Mouse (Mus musculus) layer of hippocampus, adult 9-11 months (tissue): ENCODE data around the gene Cerkl.

Experiments
- DNase-seq: peaks from one replicate; pipeline ENCODE4 v3.0.0; 2022

Cerkl gene

DNA sequence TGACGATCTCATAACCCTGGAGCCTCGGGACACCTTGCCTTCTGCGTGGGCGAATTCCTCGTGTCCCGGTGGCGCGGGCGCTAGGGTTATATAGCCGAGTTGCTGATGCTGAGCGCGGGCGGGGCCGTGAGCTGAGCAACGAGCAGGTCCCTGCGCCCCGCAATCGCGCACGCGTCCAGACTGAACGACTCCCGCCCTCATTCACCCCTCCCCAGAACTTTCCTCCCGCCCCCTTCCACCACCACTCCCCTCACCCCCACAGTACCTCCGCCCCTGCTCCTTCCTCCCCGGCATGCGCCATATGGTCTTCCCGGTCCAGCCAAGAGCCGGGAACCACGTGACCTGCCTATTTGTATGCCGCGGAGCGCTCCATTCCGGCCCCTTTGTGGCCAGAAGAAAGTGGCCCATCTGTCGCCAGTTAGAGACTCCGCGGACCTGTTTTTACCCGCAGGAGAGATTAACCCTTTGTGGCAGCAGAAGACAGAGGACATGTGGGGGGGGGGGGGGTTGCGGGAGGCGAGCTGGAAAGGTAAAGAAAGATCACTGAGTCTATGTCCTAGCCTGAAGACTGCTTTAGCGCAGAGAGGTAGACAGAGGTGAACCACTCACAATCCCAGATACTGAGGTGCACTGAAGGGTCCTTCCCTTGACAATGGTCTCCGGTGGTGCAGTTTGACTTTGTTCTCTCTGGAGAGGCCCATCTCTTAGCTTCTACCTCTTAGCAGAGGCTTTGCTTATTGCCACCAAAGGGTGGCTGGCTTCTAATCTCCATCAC is at the start of gene Cerkl, which contains the start of gene Neurod1:
Gene Cerkl (minus strand): TSS at position 211 of the 775 bp plus-strand sequence.
Gene Neurod1 (minus strand): TSS at position 177 of the 775 bp plus-strand sequence.
- peak; percentile 66 for DNase-seq

DNA sequence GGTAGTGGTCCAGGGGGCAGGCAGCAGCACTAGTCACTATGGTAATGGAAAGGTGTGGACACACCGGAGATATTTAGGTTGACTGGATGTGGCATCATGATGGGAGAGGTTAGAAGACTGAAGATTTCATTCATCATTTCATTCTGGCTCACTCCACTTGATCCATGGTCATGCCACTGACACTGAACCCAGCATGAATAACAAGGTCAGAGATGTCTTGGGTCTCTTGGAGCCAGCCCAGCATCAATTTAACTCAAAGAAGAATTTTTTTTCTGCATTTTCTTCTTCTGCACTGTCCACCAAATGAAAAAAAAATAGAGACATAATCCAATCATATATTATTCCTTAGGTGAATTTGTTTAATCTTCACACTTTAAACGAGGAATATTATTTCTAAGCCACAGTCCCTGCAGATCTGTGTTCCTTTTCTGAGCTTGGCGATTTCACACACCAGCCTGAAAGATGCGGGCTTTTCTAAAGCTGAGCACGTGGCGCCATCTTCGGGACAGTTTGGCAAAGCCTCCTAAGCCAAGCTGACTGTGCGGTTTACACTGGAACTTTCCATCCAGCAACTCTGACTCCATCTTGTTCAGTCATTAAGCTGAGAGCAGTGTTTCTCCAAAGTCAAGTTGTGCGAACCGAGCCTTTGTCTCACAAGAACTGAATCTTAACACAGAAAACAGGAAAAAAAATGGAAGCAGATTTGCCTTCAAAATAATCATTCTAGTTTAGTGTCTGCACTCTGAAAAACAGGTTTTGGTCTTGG is 42.6 kb upstream of the Cerkl start:
- peak; percentile 49 for DNase-seq

DNA sequence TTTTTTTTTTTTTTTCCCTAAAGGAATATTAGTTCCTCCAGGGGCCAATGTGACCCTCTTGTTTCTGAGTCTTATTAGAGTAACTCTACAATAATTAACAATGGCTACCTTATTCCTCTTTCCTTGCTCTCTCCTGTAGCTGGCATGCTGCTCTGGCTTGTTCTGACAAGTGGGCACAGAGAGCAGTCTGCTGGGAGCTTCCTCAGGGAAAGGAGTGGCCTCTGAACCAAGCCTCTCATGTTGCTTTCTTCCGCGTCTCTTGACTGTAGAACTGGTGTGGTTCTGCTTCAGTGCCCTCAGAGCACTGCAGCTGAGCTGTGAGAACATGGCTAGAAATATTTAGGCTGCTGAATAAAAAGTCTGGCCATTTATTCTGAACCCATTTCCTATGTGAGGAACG is 28.5 kb upstream of the Cerkl start:
- DNase-seq: no peak

DNA sequence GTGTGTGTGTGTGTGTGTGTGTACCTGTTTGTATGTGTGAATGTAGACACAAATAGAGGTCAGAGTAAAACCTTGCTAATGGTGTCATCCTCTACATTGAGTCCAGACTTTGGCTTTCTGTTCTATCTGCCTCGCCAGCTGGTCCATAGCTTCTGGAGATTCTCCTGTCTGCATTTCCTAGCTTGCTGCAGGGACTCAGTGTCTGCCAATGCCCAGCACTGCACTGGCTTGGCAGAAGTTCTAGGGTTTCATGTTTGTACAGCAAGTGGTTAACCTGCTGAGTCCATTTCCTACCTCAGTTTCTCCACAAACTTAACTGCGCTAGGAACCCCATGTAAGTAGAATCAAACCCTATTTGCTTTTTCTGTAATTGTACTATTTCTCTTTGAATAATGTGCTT is 25.9 kb upstream of the Cerkl start:
- no peak for DNase-seq

DNA sequence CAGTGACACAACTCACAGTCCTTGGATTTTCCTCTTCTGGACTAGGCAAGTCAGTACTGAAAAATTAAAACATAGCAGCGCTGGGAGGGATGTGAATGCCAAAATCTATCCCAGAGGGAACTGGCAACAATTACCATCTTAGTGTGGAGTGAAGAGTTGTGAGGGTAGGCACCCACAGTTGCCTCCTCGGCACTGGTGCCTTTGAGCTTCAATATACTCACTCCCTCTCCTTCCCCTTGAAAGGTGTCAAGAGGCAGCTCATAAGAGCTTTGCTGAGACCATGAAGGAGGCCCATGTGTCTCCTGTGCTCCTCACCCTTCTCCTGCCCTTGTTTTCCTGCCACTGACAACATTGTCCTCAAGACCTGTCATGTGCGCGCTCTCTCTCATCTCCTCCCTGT is 5.8 kb upstream of the Cerkl start:
- DNase-seq: no peak

DNA sequence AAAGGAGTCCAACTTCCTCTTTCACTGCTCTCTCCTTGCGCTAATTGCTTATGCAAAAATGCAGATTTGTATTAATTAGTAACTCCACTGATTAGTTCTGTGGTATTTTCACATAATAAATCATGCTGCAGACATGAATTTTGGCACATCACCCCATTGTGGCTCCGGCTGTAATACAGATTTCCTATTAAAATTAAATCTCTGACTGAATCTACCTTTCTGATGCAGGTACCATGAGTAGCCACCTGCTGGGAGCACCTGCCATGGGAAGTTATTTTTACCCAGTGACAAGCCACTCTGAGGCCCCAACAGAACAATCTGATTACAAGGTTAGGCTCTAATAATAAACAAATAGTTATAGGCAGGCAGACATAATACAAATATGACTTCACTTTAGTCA is 5.3 kb upstream of the Cerkl start:
- no peak for DNase-seq

DNA sequence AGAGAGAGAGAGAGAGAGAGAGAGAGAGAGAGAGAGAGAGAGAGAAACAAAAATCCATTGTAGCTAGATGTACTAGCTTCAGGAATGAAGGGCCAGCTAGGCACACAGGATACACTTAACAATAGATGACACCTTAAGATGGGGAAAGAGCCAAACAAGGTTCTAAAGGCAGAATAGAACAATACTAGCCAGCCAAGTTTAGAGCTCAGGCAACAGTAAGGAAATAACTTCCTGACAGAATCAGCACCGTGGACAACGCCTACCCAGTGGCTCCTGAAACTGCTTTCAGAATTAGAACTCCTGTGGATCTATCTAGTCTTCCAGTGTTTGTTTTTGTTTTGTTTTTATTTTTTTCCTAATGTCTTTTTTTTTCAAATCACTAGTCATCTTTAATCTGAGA is 4.0 kb upstream of the Cerkl start:
- no peak for DNase-seq

DNA sequence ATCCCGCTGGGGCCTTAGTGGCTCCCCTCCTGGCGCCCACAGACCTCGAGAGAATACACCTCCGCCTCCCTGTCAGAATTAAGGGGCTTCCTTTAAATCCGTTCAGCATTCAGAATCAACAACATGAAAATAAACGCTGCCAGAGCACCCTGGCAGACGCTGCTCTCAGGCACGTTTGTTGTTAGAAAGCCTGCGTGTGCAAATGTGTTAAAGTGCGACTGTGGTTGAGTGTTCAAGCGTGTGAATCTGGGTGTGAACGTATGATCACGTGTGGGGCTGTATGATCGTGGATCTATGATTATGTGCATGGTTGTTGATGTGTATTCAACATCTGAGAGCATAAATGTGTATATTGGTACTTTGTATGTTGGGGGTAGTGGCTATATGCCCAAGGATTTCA is 3.5 kb upstream of the Cerkl start:
- no peak for DNase-seq

DNA sequence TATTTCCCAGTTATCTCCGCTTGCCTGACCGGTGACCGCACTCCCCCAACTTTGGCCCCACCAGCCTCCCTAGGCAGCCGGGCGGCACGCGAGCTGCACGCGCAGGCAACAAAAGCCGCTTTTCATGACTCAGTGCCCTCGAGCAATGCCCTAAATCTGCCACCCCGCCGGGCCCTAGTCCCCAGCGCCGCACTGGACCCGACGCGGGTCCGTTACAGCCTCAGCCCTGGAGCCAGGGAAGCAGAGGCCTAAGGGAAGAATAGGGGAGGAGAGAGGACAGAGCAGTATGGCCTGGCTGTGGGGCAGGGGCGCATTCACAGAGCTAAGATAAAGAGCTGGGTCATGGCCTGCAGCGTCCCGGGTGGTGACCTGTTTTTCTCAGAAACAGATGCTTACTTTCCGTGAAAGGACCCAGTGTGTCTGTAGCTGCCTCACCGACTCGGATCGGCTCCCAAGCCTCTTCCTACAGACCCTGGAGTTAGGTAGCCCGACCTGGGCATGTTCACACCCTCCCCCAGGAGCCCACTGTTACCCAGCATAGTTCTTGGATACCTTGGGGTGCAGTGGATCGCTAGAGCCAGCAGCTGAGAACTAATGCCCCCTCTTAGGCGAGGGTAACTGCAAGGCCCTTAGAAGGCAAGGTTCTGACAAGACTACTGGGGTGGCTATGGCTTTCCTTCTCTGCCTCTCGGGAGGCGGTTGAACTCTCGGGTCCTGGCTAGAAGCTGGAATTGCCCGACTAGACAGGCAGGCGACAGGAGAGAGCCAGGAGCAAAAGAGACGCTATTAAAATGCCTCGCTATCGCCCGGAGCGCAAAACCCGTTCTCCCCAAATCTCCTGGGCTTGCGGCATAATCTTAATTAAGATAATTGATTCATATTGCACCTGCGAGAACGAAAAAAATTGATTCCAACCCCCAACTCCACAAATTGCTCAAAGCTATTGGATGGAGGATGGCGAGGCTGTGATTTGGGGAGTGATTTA is 2.8 kb upstream of the Cerkl start:
- no peak for DNase-seq

DNA sequence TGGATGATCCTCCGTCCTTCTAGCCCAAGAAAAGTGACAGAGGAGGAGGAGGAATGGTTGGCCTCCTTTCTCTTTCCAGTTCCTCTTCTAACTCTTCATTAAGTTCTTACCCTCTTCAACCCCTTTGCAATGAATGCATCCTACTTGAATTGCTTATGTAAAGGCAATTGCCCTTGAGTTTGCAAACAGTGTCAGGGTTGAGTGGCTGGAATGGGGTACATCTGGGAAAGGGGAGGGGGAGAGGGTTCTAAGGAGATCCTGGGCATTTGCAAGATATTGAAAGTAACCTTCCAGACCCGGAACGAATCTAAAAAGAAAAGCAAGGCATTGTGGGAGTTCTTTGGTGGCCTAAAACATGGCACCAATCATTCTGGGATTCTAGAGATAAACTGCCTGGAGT is 1.3 kb upstream of the Cerkl start:
- no peak for DNase-seq

DNA sequence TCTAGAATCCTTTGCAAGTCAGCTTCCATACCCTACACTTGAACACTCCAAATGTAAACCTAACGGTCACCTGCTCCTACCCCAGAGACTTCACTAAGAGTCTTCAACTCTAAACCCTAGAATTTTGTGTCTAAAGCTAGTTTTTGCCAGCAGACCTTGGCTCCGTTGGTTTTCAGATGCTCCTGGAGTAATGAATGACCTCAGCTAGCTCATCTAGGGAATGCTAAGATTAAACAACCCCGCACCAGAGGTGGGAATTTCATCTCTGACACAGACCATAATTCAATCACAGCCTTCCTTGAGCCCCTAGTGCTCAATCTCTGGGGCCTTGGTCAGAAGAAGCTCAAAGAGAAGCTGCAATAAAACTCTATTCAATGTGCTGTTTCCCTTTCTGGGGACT is 849 bp upstream of the Cerkl start:
- no peak for DNase-seq

DNA sequence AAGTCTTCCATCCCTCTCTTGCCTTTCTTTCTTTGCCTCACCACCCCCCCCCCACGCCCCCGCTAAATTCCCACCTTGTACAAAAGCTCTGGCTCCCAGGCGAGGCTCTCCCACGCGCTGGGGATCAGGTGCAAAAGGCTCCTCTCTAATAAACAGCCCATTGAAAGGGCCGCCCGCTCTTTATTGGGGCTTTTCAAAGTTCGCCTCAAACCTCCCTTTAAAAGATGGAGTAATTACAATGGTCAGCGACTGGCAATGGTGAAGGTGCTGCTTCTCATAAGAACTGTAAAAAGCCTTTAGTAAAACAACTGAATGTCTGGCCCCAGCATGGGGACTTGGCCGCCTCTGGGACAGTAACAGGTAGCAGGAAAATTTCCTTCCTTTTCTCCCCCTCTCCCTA is 939 bp downstream of the Cerkl start:
- no peak for DNase-seq

DNA sequence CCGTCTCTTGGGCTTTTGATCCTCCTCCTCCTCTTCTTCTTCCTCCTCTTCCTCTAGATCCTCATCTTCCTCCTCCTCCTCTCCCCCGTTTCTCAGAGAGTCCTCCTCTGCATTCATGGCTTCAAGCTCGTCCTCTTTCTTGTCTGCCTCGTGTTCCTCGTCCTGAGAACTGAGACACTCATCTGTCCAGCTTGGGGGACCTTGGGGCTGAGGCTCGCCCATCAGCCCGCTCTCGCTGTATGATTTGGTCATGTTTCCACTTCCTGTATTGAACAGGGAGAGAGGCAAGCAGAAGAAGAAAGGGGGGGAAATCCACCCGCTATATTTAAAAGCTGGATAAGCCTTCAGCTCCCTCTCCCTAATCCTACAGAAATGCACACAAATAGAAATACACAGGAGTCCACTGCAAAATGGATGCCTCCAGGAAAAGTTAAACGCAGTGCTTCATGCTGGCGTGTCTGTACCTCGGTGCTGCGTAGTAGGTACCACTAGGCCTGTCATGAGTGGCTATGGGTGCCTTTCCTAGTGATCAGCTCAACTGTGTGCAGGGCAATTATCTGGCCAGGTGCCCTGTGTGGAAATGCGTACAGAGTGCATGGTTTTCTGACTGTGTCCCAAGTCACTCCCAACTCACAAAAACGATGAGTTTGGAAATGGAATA is 1.7 kb downstream of the Cerkl start:
- peak; percentile 22 for DNase-seq

DNA sequence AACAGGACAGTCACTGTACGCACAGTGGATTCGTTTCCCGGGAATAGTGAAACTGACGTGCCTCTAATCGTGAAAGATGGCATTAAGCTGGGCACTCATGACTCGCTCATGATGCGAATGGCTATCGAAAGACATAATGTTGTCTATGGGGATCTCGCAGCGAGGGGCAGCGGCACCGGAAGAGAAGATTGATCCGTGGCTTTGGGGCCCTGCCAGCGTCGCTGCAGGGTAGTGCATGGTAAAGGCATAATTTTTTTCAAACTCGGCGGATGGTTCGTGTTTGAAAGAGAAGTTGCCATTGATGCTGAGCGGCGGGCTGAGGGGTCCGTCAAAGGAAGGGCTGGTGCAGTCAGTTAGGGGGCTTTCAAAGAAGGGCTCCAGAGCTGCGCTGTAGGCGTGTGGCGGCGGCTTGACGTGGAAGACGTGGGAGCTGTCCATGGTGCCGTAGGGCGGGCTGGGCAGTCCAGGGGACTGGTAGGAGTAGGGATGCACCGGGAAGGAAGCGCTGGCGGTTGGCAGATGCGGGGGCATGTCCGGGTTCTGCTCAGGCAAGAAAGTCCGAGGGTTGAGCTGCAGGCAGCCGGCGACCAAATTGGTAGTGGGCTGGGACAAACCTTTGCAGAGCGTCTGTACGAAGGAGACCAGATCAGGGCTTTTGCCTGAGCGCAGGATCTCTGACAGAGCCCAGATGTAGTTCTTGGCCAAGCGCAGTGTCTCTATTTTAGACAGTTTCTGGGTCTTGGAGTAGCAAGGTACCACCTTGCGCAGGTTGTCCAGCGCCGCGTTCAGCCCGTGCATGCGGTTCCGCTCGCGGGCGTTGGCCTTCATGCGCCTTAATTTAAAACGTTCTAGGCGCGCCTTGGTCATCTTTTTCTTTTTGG is 2.4 kb downstream of the Cerkl start:
- peak; percentile 26 for DNase-seq

DNA sequence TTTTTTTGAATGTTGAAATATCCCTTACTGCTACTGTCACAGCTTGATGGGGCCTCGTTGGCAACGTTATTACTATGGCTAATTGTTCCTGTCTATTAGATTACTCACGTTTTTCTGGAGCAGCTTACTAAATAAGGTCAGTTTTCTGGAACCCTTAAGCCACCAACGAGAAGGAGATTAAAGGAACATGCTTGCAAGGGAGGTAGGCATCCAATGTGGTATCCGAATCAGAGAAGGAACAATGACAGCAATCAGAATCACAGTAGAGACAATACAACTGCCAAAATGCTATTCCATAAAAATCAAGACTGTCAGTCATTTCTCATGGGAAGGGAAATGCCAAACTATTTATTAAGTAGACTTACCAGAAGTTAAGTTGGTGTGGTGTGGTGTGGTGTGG is 5.1 kb downstream of the Cerkl start:
- no peak for DNase-seq

DNA sequence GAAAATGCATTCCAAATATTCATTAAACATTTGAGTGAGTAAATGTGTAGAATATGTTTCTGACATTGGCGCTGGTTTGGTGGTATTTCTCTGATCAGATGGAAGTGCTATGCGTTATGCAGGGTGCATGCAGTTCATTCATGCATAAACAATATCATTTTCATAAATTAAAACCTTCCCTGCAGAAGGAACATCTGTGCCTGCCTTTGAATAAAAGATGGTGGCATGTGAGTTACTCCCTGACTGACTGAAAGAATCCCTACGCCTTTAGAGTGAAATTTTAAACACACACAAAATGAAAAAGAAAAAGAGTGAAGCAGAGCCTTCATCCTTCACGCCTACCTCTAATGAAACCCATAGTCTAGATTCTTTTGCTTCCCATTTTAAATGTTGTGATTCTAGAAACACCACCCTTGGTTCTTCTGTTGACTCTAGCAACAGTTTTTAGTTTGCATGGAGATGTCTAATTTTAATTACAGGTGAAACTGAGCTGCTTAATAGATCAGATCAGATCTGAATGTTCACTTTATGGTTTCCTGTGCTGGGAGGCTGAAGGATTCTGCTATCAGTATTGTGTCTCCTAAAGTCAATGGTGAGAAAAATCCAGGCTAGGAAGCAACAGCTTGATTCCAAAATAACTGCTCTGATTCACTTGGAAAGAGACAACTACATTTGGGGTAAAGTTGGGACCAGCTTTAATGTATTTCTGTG is 5.7 kb downstream of the Cerkl start:
- no peak for DNase-seq

DNA sequence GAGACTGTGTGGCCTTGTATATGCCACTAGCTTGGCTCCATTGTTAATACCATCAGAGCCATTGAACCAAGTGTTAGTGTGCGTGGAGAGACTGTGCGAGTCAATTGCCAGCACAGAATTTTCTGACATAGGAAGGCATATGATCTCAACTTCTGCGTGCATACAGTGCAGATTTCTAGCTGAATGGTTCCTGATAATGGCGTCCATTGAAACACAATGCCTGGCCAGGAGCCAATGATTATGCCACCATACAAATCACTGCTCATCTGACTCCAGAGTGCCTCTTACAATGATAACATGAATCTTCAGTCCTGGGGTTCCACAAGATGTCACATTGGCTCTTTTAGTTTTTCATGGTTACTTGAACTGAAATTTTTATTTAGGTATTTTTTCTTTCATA is 7.2 kb downstream of the Cerkl start:
- DNase-seq: no peak

DNA sequence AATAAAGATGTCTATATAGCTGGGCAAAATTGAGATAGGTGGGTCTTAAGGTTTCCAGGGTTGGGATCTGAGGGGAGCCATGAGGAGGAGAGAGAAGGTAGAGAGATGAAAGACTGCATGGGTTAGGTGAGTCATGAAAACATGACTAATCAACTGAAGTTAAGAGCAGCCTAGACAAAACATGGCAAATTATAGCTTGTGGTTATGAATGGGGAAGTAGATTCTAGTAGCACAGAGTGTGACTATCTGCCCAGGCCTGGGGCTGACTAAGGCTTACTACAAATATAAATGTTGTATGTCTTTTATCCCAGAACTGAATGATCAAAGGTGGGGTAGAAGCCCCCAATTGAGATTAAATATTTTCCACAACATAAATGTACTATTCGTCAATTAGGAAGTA is 9.4 kb downstream of the Cerkl start:
- no peak for DNase-seq

DNA sequence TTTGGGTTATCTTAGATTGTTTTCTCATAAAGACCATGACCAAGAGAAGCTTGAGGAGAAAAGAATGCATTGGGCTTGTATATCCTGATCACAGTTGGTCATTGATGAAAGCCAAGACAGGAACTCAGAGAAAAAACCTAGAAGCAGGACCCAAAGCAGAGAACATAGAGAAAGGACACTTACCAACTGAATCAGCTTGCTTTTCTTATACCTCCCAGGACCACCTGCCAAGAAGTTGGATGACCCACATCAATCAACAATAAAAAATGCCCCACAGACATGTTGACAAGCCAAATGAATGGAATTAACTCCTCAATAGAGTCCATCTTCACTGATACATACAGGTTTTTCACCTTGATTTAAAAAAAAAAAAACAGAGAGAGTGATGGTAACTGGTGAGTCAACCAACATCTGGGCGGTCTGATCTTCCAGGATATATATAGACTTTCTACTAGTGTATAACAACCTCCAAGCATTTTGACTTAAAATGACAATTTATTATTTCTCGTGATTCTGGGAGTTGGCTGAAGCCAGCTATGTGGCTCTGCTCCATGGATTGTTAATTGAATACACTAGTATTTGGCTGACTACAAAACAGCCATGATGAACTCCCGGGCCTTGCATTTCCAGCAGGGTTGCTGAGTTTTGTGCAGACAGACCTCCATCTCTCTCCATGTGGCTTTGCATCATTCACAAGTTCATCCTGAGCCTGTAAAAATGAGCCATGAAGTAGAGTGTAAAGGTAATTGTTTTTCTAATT is 12.5 kb downstream of the Cerkl start:
- no peak for DNase-seq

DNA sequence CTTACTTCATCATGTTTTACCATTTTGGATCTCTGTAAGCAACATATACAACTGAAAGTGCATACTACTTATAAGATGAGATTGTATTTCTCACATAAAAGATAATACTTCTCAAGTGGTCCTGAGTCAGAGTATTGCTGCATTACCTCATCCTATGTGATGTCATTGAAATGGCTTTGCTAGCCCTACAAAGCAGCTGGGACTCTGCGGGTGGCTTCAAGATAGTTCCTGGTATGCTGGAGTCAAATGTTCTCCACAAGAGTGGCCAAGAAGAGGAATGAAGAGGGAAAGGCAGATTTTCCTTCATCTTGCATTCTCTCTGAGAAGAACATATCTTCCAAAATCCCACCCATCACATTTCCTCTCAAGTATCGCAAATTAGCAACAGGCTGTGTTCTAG is 13.2 kb downstream of the Cerkl start:
- no peak for DNase-seq
